Mouse (Mus musculus) left cerebral cortex, adult 11 months (tissue): Measurements from ENCODE around the gene Rpl10a.

Source experiments
- DNase-seq: peaks from one replicate; pipeline ENCODE4 v3.0.0; 2022; ENCODE audit warnings: low spot score

Rpl10a gene

GRCm38 (mm10) chr17:28328366-28328928 is at the start of gene Rpl10a:
Rpl10a (plus strand) TSS chr17:28328471.
- DNase-seq: peak; percentile 92

- no peak for DNase-seq
These were observed 49.0 kb upstream of the Rpl10a start for GRCm38 (mm10) chr17:28279236-28279635.

- DNase-seq: no peak
These were observed 48.4 kb upstream of the Rpl10a start for GRCm38 (mm10) chr17:28279780-28280422.

GRCm38 (mm10) chr17:28280423-28280800 is 47.9 kb upstream of the Rpl10a start:
- no peak for DNase-seq

- DNase-seq: no peak
These were observed 47.4 kb upstream of the Rpl10a start for GRCm38 (mm10) chr17:28280831-28281377.

- DNase-seq: no peak
These were observed 46.3 kb upstream of the Rpl10a start for GRCm38 (mm10) chr17:28281866-28282441.

GRCm38 (mm10) chr17:28283199-28283598 is 45.1 kb upstream of the Rpl10a start:
- DNase-seq: no peak

GRCm38 (mm10) chr17:28286133-28286532 is 42.1 kb upstream of the Rpl10a start:
- no peak for DNase-seq

GRCm38 (mm10) chr17:28286964-28287363 is 41.3 kb upstream of the Rpl10a start:
- DNase-seq: no peak

- DNase-seq: no peak
These were observed 40.7 kb upstream of the Rpl10a start for GRCm38 (mm10) chr17:28287578-28287977.

- DNase-seq: no peak
These were observed 40.3 kb upstream of the Rpl10a start for GRCm38 (mm10) chr17:28287980-28288379.

GRCm38 (mm10) chr17:28290262-28290661 is 38.0 kb upstream of the Rpl10a start:
- no peak for DNase-seq

GRCm38 (mm10) chr17:28290671-28291070 is 37.6 kb upstream of the Rpl10a start:
- DNase-seq: no peak

- DNase-seq: no peak
These were observed 36.9 kb upstream of the Rpl10a start for GRCm38 (mm10) chr17:28291346-28291745.

- DNase-seq: no peak
These were observed 34.6 kb upstream of the Rpl10a start for GRCm38 (mm10) chr17:28293716-28294115.

- DNase-seq: peak; percentile 40
These were observed 33.6 kb upstream of the Rpl10a start for GRCm38 (mm10) chr17:28294449-28295333.

GRCm38 (mm10) chr17:28298888-28299287 is 29.4 kb upstream of the Rpl10a start:
- DNase-seq: no peak

- DNase-seq: no peak
These were observed 28.5 kb upstream of the Rpl10a start for GRCm38 (mm10) chr17:28299669-28300320.

- DNase-seq: no peak
These were observed 27.9 kb upstream of the Rpl10a start for GRCm38 (mm10) chr17:28300323-28300722.

GRCm38 (mm10) chr17:28300850-28301249 is 27.4 kb upstream of the Rpl10a start:
- DNase-seq: no peak

GRCm38 (mm10) chr17:28305172-28305571 is 23.1 kb upstream of the Rpl10a start:
- no peak for DNase-seq
